21 mouse cellular contexts compared by ENCODE assay signal in genomic region chr1:72017814-72018478, GRCm38 (mm10).
A peak's percentile ranks its signal among the peaks of the same experiment; 100 is the strongest.
DNase-seq lines count a peak whose midpoint lies in the region; ATAC-seq lines count a peak whose summit lies in the region.
"Had no signal": no experiment of that assay in that cellular context is flagged by ENCODE, and none has a peak within 500 bp of the region (broad histone marks: within the 10 kb centered on the region; RNA-seq: fewer than 3 reads in every experiment).

No protein-coding gene starts in this region.

- no peak overlapping the region for H3K9ac ChIP-seq in kidney, embryonic 15.5 days
- H3K9ac ChIP-seq in embryonic facial prominence, embryonic 13.5 days: no peak overlapping the region
- H3K9ac ChIP-seq in limb, embryonic 12.5 days (replicated peaks): no peak overlapping the region
- H3K9ac ChIP-seq: forebrain, embryonic 12.5 days; heart, embryonic 12.5 days; hindbrain, embryonic 15.5 days had no signal

- 75% methylated on average over 1 of the region's 1 CpGs for WGBS in kidney, embryonic 15.5 days
- 54% methylated on average over 1 of the region's 1 CpGs for WGBS in embryonic facial prominence, embryonic 13.5 days
- 76% methylated on average over 1 of the region's 1 CpGs for WGBS in limb, embryonic 12.5 days

- ATAC-seq in kidney, embryonic 15.5 days (replicated peaks; ENCODE audit: low FRiP score): no peak
- ATAC-seq in embryonic facial prominence, embryonic 13.5 days (ENCODE audit: insufficient number of reproducible peaks, insufficient read depth, low FRiP score, low TSS enrichment, low read depth): 0 out of 2 replicates have a peak, but pooled peaks have one; percentile 45
- ATAC-seq in limb, embryonic 12.5 days (ENCODE audit: insufficient number of reproducible peaks, insufficient read depth, low FRiP score, low TSS enrichment, low read depth): peak; percentile 42; the same call in 1 of the 2 replicates
- ATAC-seq: forebrain, embryonic 16.5 days; Patski had no signal

- H3K27me3 ChIP-seq in kidney, embryonic 15.5 days: no peaks in the 10 kb centered on the region
- H3K27me3 ChIP-seq in embryonic facial prominence, embryonic 13.5 days: no peaks in the 10 kb centered on the region
- H3K27me3 ChIP-seq in limb, embryonic 12.5 days: no peaks in the 10 kb centered on the region
- H3K27me3 ChIP-seq: CH12.LX; forebrain, embryonic 12.5 days; heart, embryonic 12.5 days; hindbrain, embryonic 15.5 days; Patski had no signal

- DNase-seq in kidney, adult 8-10 months: no peak
- DNase-seq in ZHBTc4 (ENCODE audit: low read depth, low spot score): peak; percentile 49
- DNase-seq in left cerebral cortex, adult 18-20 months (ENCODE audit: low spot score in 2 of 2): no peak
- DNase-seq in thymus, postnatal 10 days (ENCODE audit: low spot score in 2 of 2): no peak
- DNase-seq in left cerebral cortex, postnatal 10 days (ENCODE audit: extremely low spot score in 1 of 2, low spot score in 2 of 2): no peak
- DNase-seq: adrenal gland, adult 8-10 months; adrenal gland, postnatal 36 days; cerebellum, adult 2 months; cerebellum, postnatal 10 days; embryo, embryonic 11 days; gastrocnemius, postnatal 10 days; heart, adult 18-20 months had no signal

- intact Hi-C loops in left cerebral cortex, postnatal 10 days (cut with DNase I): no loop called here

- H3K4me3 ChIP-seq in kidney, embryonic 15.5 days (replicated peaks): no peak overlapping the region
- no peak overlapping the region for H3K4me3 ChIP-seq in embryonic facial prominence, embryonic 13.5 days
- H3K4me3 ChIP-seq in limb, embryonic 12.5 days (replicated peaks): no peak overlapping the region
- H3K4me3 ChIP-seq: forebrain, embryonic 12.5 days; heart, embryonic 12.5 days; hindbrain, embryonic 15.5 days had no signal

- H3K36me3 ChIP-seq in kidney, embryonic 15.5 days: no peaks in the 10 kb centered on the region
- no peaks in the 10 kb centered on the region for H3K36me3 ChIP-seq in embryonic facial prominence, embryonic 13.5 days
- H3K36me3 ChIP-seq in limb, embryonic 12.5 days: no peaks in the 10 kb centered on the region
- H3K36me3 ChIP-seq: forebrain, embryonic 12.5 days; heart, embryonic 12.5 days; hindbrain, embryonic 15.5 days had no signal

- no peak overlapping the region for H3K4me2 ChIP-seq in kidney, embryonic 15.5 days
- no peak overlapping the region for H3K4me2 ChIP-seq in embryonic facial prominence, embryonic 13.5 days
- H3K4me2 ChIP-seq in limb, embryonic 12.5 days: peak overlapping the region; percentile 15; the same call in 1 of the 2 replicates
- H3K4me2 ChIP-seq: forebrain, embryonic 12.5 days; heart, embryonic 12.5 days; hindbrain, embryonic 15.5 days had no signal

- H3K9me3 ChIP-seq in kidney, embryonic 15.5 days (replicated peaks): no peaks in the 10 kb centered on the region
- H3K9me3 ChIP-seq in embryonic facial prominence, embryonic 13.5 days: no peaks in the 10 kb centered on the region
- H3K9me3 ChIP-seq in limb, embryonic 12.5 days: no peaks in the 10 kb centered on the region
- H3K9me3 ChIP-seq: forebrain, embryonic 12.5 days; heart, embryonic 12.5 days; hindbrain, embryonic 15.5 days had no signal

- H3K27ac ChIP-seq in kidney, embryonic 15.5 days: peak overlapping the region; percentile 52
- peak overlapping the region; percentile 81 for H3K27ac ChIP-seq in embryonic facial prominence, embryonic 13.5 days
- H3K27ac ChIP-seq in limb, embryonic 12.5 days: peak overlapping the region; percentile 82
- H3K27ac ChIP-seq: forebrain, embryonic 12.5 days; hindbrain, embryonic 15.5 days had no signal

- H3K4me1 ChIP-seq in kidney, embryonic 15.5 days: peaks cover 27% of the 10 kb centered on the region
- H3K4me1 ChIP-seq in embryonic facial prominence, embryonic 13.5 days: peaks cover 30% of the 10 kb centered on the region
- H3K4me1 ChIP-seq in limb, embryonic 12.5 days (replicated peaks): peaks cover 28% of the 10 kb centered on the region
- H3K4me1 ChIP-seq: forebrain, embryonic 12.5 days; hindbrain, embryonic 15.5 days had no signal
